Mouse (Mus musculus): Measurements from ENCODE around the gene Trim34b. TPM values are rescaled to one million over a fixed set of nuclear protein-coding genes. Genes with fewer than 3 reads are reported as not detected.
A peak's percentile ranks its signal among the peaks of the same experiment; 100 is the strongest.

The Trim34b gene
- polyA plus RNA-seq, 1 experiment from 2014 or later = not detected

- peak within 1 kb of the TSS; percentile 42 for H3K4me3 ChIP-seq (replicated peaks)
- peak within 1 kb of the TSS; percentile 69; the same call in 1 of the 2 replicates for H3K27ac ChIP-seq
- H3K36me3 ChIP-seq = no peaks in the 10 kb centered on the region
- peak within 1 kb of the TSS; percentile 34; the same call in 1 of the 2 replicates for H3K9ac ChIP-seq (replicated peaks)
- H3K4me1 ChIP-seq (replicated peaks) = no peaks in the 10 kb centered on the region
- no peaks in the 10 kb centered on the region for H3K27me3 ChIP-seq
- WGBS = 4% methylated on average over 14 of the region's 14 CpGs
- no peaks in the 10 kb centered on the region for H3K9me3 ChIP-seq
- peak; percentile 100 for ATAC-seq (ENCODE audit: insufficient number of reproducible peaks, insufficient read depth, low FRiP score, low TSS enrichment, low read depth)
- peak within 1 kb of the TSS; percentile 59 for H3K4me2 ChIP-seq
These were observed 23.7 kb downstream of the Trim34b start, which contains the start of gene Trim12c for GRCm38 (mm10) chr7:104352717-104353599. Trim12c (minus strand) TSS chr7:104353362.

GRCm38 (mm10) chr7:104353600-104353967, 24.3 kb downstream of the Trim34b start:
- peak overlapping the region; percentile 59; the same call in 1 of the 2 replicates for H3K4me2 ChIP-seq
- peak overlapping the region; percentile 42; the same call in 1 of the 2 replicates for H3K4me3 ChIP-seq (replicated peaks)
- ATAC-seq (ENCODE audit: insufficient number of reproducible peaks, insufficient read depth, low FRiP score, low TSS enrichment, low read depth) = peak; percentile 49

GRCm38 (mm10) chr7:104366339-104366738, 37.1 kb downstream of the Trim34b start:
- Histone ChIP-seq H3K36me3 (no peaks in the 10 kb centered on the region), H3K4me3 (replicated peaks) (no peak overlapping the region), H3K9ac (replicated peaks) (no peak overlapping the region), H3K9me3 (no peaks in the 10 kb centered on the region), H3K27me3 (no peaks in the 10 kb centered on the region), H3K27ac (no peak overlapping the region), H3K4me2 (no peak overlapping the region), H3K4me1 (replicated peaks) (no peaks in the 10 kb centered on the region)
- ATAC-seq (ENCODE audit: insufficient number of reproducible peaks, insufficient read depth, low FRiP score, low TSS enrichment, low read depth) = no peak

More at GRCm38 (mm10) chr7:104353600-104353967, 24.3 kb downstream of the Trim34b start:
- no peak overlapping the region for H3K27ac ChIP-seq
- H3K9me3 ChIP-seq = no peaks in the 10 kb centered on the region
- H3K36me3 ChIP-seq = no peaks in the 10 kb centered on the region
- H3K9ac ChIP-seq (replicated peaks) = no peak overlapping the region
- 60% methylated on average over 2 of the region's 2 CpGs for WGBS
- H3K27me3 ChIP-seq = no peaks in the 10 kb centered on the region
- H3K4me1 ChIP-seq (replicated peaks) = no peaks in the 10 kb centered on the region

GRCm38 (mm10) chr7:104369736-104370414, 40.6 kb downstream of the Trim34b start, which contains the start of gene Trim30b:
Trim30b (minus strand) TSS chr7:104369884.
- H3K36me3 ChIP-seq = no peaks in the 10 kb centered on the region
- no peaks in the 10 kb centered on the region for H3K9me3 ChIP-seq
- no peak for ATAC-seq (ENCODE audit: insufficient number of reproducible peaks, insufficient read depth, low FRiP score, low TSS enrichment, low read depth)
- no peaks in the 10 kb centered on the region for H3K27me3 ChIP-seq
- no peaks in the 10 kb centered on the region for H3K4me1 ChIP-seq (replicated peaks)
- no peak within 1 kb of the TSS for H3K27ac ChIP-seq
- 65% methylated on average over 1 of the region's 1 CpGs for WGBS
- no peak within 1 kb of the TSS for H3K9ac ChIP-seq (replicated peaks)
- H3K4me2 ChIP-seq = no peak within 1 kb of the TSS
- no peak within 1 kb of the TSS for H3K4me3 ChIP-seq (replicated peaks)

Other genes with a start within 250 kb of the Trim34b start
- not detected in 2 replicates for gene Olfr645, start 244.0 kb upstream of the Trim34b start, polyA plus RNA-seq (2016; fragmentation: Nextera tagmentation; extraction: Ambion mirVana)
- gene Olfr646, start 224.6 kb upstream of the Trim34b start, polyA plus RNA-seq (2016; fragmentation: Nextera tagmentation; extraction: Ambion mirVana) = not detected in 2 replicates
- gene Ubqln5, start 199.6 kb upstream of the Trim34b start, polyA plus RNA-seq (2016; fragmentation: Nextera tagmentation; extraction: Ambion mirVana) = not detected in 2 replicates
- not detected in 2 replicates for gene Olfr643, start 192.1 kb upstream of the Trim34b start, polyA plus RNA-seq (2016; fragmentation: Nextera tagmentation; extraction: Ambion mirVana)
- not detected in 2 replicates for gene Ubqln3, start 186.2 kb upstream of the Trim34b start, polyA plus RNA-seq (2016; fragmentation: Nextera tagmentation; extraction: Ambion mirVana)
- gene Ubqlnl, start 178.9 kb upstream of the Trim34b start, polyA plus RNA-seq (2016; fragmentation: Nextera tagmentation; extraction: Ambion mirVana) = not detected in 2 replicates
- gene Olfm5, start 164.6 kb upstream of the Trim34b start, polyA plus RNA-seq (2016; fragmentation: Nextera tagmentation; extraction: Ambion mirVana) = not detected in 2 replicates
- 0.23 and 0.26 TPM in 2 replicates for gene Olfr648, start 146.1 kb upstream of the Trim34b start, polyA plus RNA-seq (2016; fragmentation: Nextera tagmentation; extraction: Ambion mirVana)
- not detected in 2 replicates for gene Olfr649, start 133.5 kb upstream of the Trim34b start, polyA plus RNA-seq (2016; fragmentation: Nextera tagmentation; extraction: Ambion mirVana)
- 2.2 and 2.8 TPM in 2 replicates for gene Trim6, start 110.7 kb upstream of the Trim34b start, polyA plus RNA-seq (2016; fragmentation: Nextera tagmentation; extraction: Ambion mirVana)
- 0.93 and 1.4 TPM in 2 replicates for gene Trim34a, start 85.0 kb upstream of the Trim34b start, polyA plus RNA-seq (2016; fragmentation: Nextera tagmentation; extraction: Ambion mirVana)
- 0.08 and 0.09 TPM in 2 replicates for gene Trim5, start 41.4 kb upstream of the Trim34b start, polyA plus RNA-seq (2016; fragmentation: Nextera tagmentation; extraction: Ambion mirVana)
- gene Trim12a, start 14.0 kb upstream of the Trim34b start, polyA plus RNA-seq (2016; fragmentation: Nextera tagmentation; extraction: Ambion mirVana) = 6.2 and 6.6 TPM in 2 replicates
- gene Trim12c, start 23.9 kb downstream of the Trim34b start, polyA plus RNA-seq (2016; fragmentation: Nextera tagmentation; extraction: Ambion mirVana) = 2.4 and 2.5 TPM in 2 replicates
- gene Trim30b, start 40.4 kb downstream of the Trim34b start, polyA plus RNA-seq (2016; fragmentation: Nextera tagmentation; extraction: Ambion mirVana) = not detected in 2 replicates
- not detected in 2 replicates for gene Trim30c, start 71.4 kb downstream of the Trim34b start, polyA plus RNA-seq (2016; fragmentation: Nextera tagmentation; extraction: Ambion mirVana)
- gene Trim30a, start 135.7 kb downstream of the Trim34b start, polyA plus RNA-seq (2016; fragmentation: Nextera tagmentation; extraction: Ambion mirVana) = 0.48 and 0.73 TPM in 2 replicates
- gene Trim30d, start 178.4 kb downstream of the Trim34b start, polyA plus RNA-seq (2016; fragmentation: Nextera tagmentation; extraction: Ambion mirVana) = 0.08 and 0.13 TPM in 2 replicates
- not detected in 2 replicates for gene Olfr651, start 220.7 kb downstream of the Trim34b start, polyA plus RNA-seq (2016; fragmentation: Nextera tagmentation; extraction: Ambion mirVana)
- gene Olfr652, start 231.4 kb downstream of the Trim34b start, polyA plus RNA-seq (2016; fragmentation: Nextera tagmentation; extraction: Ambion mirVana) = not detected in 2 replicates
- gene Olfr653, start 247.8 kb downstream of the Trim34b start, polyA plus RNA-seq (2016; fragmentation: Nextera tagmentation; extraction: Ambion mirVana) = not detected in 2 replicates